Mouse (Mus musculus) liver, adult (tissue): ENCODE measurements around the gene Tapbp.

ENCODE experiments used
- GATA4 ChIP-seq: IDR thresholded peaks from 2 replicates; pipeline ENCODE4 v1.6.1; 2014; ENCODE audit warnings: mild to moderate bottlenecking, low read length; ENCODE audit not compliant: insufficient replicate concordance

Gene Tapbp

DNA sequence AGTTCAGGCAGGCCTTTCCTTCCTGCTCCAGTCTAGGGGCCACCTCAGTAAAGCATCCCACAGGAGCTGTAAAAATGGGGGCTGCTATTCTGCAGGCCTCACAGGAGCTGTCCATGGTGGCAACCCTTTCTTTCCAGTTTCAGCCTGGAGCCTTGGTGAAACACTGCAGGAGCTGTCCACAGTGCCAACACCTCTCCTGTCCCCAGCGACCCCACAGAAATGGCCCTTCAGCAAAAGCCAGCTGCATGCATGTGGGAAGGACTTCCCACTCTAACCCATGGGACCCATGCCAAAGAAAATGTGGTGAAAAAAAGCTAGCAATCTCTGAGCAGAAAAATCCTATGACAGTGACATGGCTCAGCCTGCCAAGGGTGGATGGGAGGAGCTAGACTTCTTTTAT, 57.0 kb downstream of the Tapbp start:
- TF ChIP-seq GATA4: no peak

DNA sequence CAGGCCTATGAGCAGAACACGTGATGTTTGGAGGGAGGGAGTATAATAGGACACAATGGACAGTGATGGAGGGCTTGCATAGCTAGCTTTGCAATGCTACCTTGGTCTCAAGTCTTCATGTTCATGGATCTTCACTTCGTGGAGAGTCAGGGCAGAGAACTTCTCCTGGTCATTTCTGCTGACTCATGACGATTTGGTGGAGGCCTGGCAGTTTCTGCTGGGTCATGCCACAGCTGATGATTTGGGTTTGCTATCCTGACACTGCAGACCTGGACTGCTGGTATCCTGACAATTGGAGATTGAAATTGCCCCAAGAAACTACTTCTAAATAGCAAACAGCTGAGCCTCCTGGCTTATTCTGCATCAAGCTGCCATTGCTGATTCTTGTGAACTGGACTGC, 57.9 kb downstream of the Tapbp start:
- TF ChIP-seq GATA4: no peak

DNA sequence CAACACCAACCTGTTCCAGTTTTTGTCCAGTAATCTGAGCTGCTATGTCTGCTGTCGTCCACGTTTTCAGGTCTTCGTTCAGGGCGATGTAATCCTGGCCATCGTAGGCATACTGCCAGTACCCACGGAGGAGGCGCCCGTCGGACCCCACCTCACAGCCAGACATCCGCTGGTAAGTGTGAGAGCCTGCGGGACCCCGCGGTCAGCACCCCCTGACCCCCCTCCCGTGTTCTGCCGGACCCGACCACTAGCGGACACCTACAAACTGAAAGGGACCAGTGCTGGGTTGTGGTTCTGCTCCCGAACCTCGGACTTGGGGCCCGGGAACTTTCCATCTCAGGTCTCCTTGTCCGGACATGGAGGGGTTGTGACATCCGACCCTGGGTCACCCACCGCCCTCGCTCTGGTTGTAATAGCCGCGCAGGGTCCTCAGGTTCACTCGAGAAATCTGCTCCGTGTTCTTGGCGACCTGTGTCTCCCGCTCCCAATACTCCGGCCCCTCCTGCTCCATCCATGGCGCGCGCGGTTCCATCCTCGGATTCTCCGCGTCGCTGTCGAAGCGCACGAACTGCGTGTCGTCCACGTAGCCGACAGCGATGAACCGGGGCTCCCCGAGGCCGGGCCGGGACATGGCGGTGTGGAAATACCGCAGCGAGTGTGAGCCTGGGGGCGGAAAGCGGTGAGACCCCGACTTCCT, 62.3 kb downstream of the Tapbp start:
- TF ChIP-seq GATA4: no peak

DNA sequence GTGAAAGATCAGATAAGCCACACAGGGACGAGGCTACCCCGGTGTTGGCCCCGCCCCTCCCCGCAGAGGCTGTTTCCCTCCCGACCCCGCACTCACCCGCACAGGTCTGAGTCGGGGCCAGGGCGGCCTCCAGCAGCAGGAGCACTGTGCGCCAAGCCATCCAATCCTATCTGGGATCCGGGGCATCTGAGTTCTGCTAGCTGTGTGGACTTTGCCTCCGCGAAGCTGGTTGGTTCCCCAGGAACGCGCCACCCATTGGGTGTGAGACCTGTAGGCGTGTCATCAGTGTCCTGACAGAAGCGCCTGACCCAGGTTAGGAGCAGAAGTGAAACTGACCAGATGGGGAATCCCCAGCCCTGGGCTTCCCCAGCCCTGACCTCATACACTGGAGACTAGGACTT, 62.9 kb downstream of the Tapbp start:
- TF ChIP-seq GATA4: peak; percentile 68; the same call in 1 of the 2 replicates
